Comparison of ENCODE assay signal across 8 mouse cellular contexts in the genomic region with DNA sequence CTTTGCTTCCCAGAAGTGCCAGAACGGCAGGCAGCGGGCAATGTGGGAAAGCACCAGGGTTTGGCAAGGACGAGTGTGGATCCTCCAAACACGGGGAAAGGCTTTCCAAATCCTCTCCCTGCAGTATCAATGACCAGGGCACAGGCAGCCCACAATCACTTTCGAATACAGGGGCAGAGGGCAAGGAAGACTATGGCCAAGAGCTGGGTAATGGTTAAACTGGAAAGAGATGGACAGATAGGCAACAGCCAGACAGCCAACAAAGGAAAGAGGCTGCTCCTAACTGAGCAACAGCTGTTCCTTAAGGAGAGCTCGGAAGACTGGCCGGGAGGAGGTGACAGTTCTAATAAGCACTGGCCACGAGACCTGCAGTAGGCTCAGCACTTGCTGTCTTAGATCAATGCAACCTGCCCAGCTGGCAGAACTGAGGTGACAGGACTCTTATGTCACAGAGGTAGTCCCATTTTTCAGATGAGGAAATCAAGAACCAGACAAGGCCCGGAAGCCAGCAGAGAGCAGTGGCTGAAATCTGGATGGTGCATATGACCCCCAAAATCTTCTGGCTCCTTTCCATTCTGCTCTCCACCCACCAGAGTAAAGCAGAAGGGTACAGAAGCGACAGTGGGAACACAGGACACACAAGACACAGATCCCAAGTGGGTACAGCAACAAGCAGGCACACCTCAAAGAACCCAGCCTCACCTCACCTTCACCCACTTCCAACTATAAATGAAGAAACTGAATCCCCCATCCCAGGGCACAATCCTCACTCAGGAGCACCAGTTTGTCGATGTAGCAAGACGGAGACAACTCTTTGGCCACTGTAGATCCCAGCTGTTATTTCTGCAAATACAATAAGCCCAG. TPM values are rescaled to one million over a fixed set of nuclear protein-coding genes. Genes with fewer than 3 reads are reported as not detected.
DNase-seq lines count a peak whose midpoint lies in the region; ATAC-seq lines count a peak whose summit lies in the region.

No protein-coding gene starts in this region.

- H3K36me3 ChIP-seq in lung, embryonic 16.5 days (ENCODE audit: control insufficient read depth, insufficient read depth, low read length), result peaks cover 50% of the 10 kb centered on the region
- peaks cover 52% of the 10 kb centered on the region for H3K36me3 ChIP-seq in forebrain, embryonic 12.5 days (replicated peaks)
- H3K36me3 ChIP-seq in limb, embryonic 10.5 days, result peaks cover 56% of the 10 kb centered on the region
- peaks cover 52% of the 10 kb centered on the region for H3K36me3 ChIP-seq in neural tube, embryonic 15.5 days

- no peak for ATAC-seq in lung, embryonic 16.5 days (ENCODE audit: low read depth)
- ATAC-seq in forebrain, embryonic 12.5 days (ENCODE audit: low FRiP score), result no peak
- no peak for ATAC-seq in neural tube, embryonic 15.5 days (ENCODE audit: low FRiP score)

- H3K4me2 ChIP-seq in lung, embryonic 16.5 days (ENCODE audit: low read depth, low read length), result peak overlapping the region; percentile 86
- H3K4me2 ChIP-seq in forebrain, embryonic 12.5 days, result peak overlapping the region; percentile 88
- peak overlapping the region; percentile 89 for H3K4me2 ChIP-seq in neural tube, embryonic 15.5 days

- 53% methylated on average over 12 of the region's 12 CpGs for WGBS in lung, embryonic 16.5 days
- 71% methylated on average over 12 of the region's 12 CpGs for WGBS in forebrain, embryonic 12.5 days
- WGBS in limb, embryonic 10.5 days, result 71% methylated on average over 12 of the region's 12 CpGs
- WGBS in neural tube, embryonic 15.5 days, result 69% methylated on average over 12 of the region's 12 CpGs

- DNase-seq in lung, postnatal 10 days, result no peak
- DNase-seq in limb, embryonic 10.5 days (ENCODE audit: low spot score), result no peak
- DNase-seq in thymus, postnatal 0 days (ENCODE audit: low spot score), result no peak
- no peak for DNase-seq in gastrocnemius, adult 18-20 months (ENCODE audit: low spot score)
- no peak for DNase-seq in left cerebral cortex, adult 11 months (ENCODE audit: low spot score)

- H3K27me3 ChIP-seq in lung, embryonic 16.5 days (ENCODE audit: control insufficient read depth, insufficient read depth, low read depth, low read length), result no peaks in the 10 kb centered on the region; the same call in 1 of the 2 replicates
- H3K27me3 ChIP-seq in forebrain, embryonic 12.5 days, result no peaks in the 10 kb centered on the region
- 0 out of 2 replicates have a peak, but pooled peaks cover under 1% of the 10 kb centered on the region for H3K27me3 ChIP-seq in limb, embryonic 10.5 days (ENCODE audit: low read depth, poor library complexity, severe bottlenecking)
- H3K27me3 ChIP-seq in neural tube, embryonic 15.5 days (replicated peaks), result no peaks in the 10 kb centered on the region

- peak overlapping the region; percentile 83 for H3K4me3 ChIP-seq in lung, embryonic 16.5 days (ENCODE audit: low read length)
- H3K4me3 ChIP-seq in forebrain, embryonic 12.5 days (replicated peaks), result peak overlapping the region; percentile 83
- peak overlapping the region; percentile 82 for H3K4me3 ChIP-seq in limb, embryonic 10.5 days
- H3K4me3 ChIP-seq in neural tube, embryonic 15.5 days (replicated peaks), result peak overlapping the region; percentile 76

- H3K9ac ChIP-seq in lung, embryonic 16.5 days (ENCODE audit: low read length), result peak overlapping the region; percentile 92
- peak overlapping the region; percentile 93 for H3K9ac ChIP-seq in forebrain, embryonic 12.5 days
- H3K9ac ChIP-seq in neural tube, embryonic 15.5 days (replicated peaks), result peak overlapping the region; percentile 86

- H3K27ac ChIP-seq in lung, embryonic 16.5 days (ENCODE audit: low read length), result peak overlapping the region; percentile 78; the same call in 1 of the 2 replicates
- 0 out of 2 replicates have a peak overlapping the region, but pooled peaks have one; percentile 6 for H3K27ac ChIP-seq in forebrain, embryonic 12.5 days
- peak overlapping the region; percentile 91 for H3K27ac ChIP-seq in limb, embryonic 10.5 days
- H3K27ac ChIP-seq in neural tube, embryonic 15.5 days (replicated peaks), result no peak overlapping the region

- peaks cover 17% of the 10 kb centered on the region for H3K4me1 ChIP-seq in lung, embryonic 16.5 days (replicated peaks; ENCODE audit: control insufficient read depth, insufficient read depth, low read length)
- peaks cover 19% of the 10 kb centered on the region for H3K4me1 ChIP-seq in forebrain, embryonic 12.5 days
- peaks cover 23% of the 10 kb centered on the region for H3K4me1 ChIP-seq in limb, embryonic 10.5 days
- peaks cover 33% of the 10 kb centered on the region for H3K4me1 ChIP-seq in neural tube, embryonic 15.5 days

- no peaks in the 10 kb centered on the region for H3K9me3 ChIP-seq in lung, embryonic 16.5 days (ENCODE audit: control insufficient read depth, low read length)
- H3K9me3 ChIP-seq in forebrain, embryonic 12.5 days, result no peaks in the 10 kb centered on the region
- no peaks in the 10 kb centered on the region for H3K9me3 ChIP-seq in limb, embryonic 10.5 days (replicated peaks)
- H3K9me3 ChIP-seq in neural tube, embryonic 15.5 days (replicated peaks), result no peaks in the 10 kb centered on the region

RNA-seq across cellular contexts. Expression of a gene that starts 15.4 kb away (rescaled TPM):
- polyA plus RNA-seq in lung, embryonic 16.5 days (2015; fragmentation: Nextera tagmentation; extraction: Ambion mirVana), result 1.9 and 5.3 TPM in 2 replicates
- 34.1 and 39.7 TPM in 2 replicates for polyA plus RNA-seq in forebrain, embryonic 12.5 days (2016; fragmentation: Nextera tagmentation; extraction: Ambion mirVana)
- 7.0 TPM in 2 replicates for polyA plus RNA-seq in limb, embryonic 10.5 days (2016; fragmentation: Nextera tagmentation; extraction: Ambion mirVana)
- 898 and 1,236 TPM in 2 replicates for polyA plus RNA-seq in neural tube, embryonic 15.5 days (2015; fragmentation: Nextera tagmentation; extraction: Ambion mirVana)
- 4.1 and 6.4 TPM in 2 replicates for polyA plus RNA-seq in thymus, postnatal 0 days (2015; fragmentation: Nextera tagmentation; extraction: Ambion mirVana)
- under 1 TPM; 0.16 to 0.28 TPM for total RNA-seq in gastrocnemius, adult 18-20 months (2021)

RNA-seq across cellular contexts. Expression of a gene that starts 49.7 kb away (rescaled TPM):
- polyA plus RNA-seq in lung, embryonic 16.5 days (2015; fragmentation: Nextera tagmentation; extraction: Ambion mirVana), result 13.6 and 15.2 TPM in 2 replicates
- 24.3 and 26.0 TPM in 2 replicates for polyA plus RNA-seq in forebrain, embryonic 12.5 days (2016; fragmentation: Nextera tagmentation; extraction: Ambion mirVana)
- 10.7 and 12.6 TPM in 2 replicates for polyA plus RNA-seq in limb, embryonic 10.5 days (2016; fragmentation: Nextera tagmentation; extraction: Ambion mirVana)
- 20.9 and 24.5 TPM in 2 replicates for polyA plus RNA-seq in neural tube, embryonic 15.5 days (2015; fragmentation: Nextera tagmentation; extraction: Ambion mirVana)
- polyA plus RNA-seq in thymus, postnatal 0 days (2015; fragmentation: Nextera tagmentation; extraction: Ambion mirVana), result 15.4 and 18.5 TPM in 2 replicates
- 10 to 100 TPM; 31.3 to 34.4 TPM for total RNA-seq in gastrocnemius, adult 18-20 months (2021)

RNA-seq across cellular contexts. Expression of a gene that starts 53.7 kb away (rescaled TPM):
- polyA plus RNA-seq in lung, embryonic 16.5 days (2015; fragmentation: Nextera tagmentation; extraction: Ambion mirVana), result 15.0 and 19.1 TPM in 2 replicates
- polyA plus RNA-seq in forebrain, embryonic 12.5 days (2016; fragmentation: Nextera tagmentation; extraction: Ambion mirVana), result 1.5 and 2.3 TPM in 2 replicates
- polyA plus RNA-seq in limb, embryonic 10.5 days (2016; fragmentation: Nextera tagmentation; extraction: Ambion mirVana), result 1.9 and 3.9 TPM in 2 replicates
- 2.3 and 3.4 TPM in 2 replicates for polyA plus RNA-seq in neural tube, embryonic 15.5 days (2015; fragmentation: Nextera tagmentation; extraction: Ambion mirVana)
- polyA plus RNA-seq in thymus, postnatal 0 days (2015; fragmentation: Nextera tagmentation; extraction: Ambion mirVana), result 3.2 and 4.9 TPM in 2 replicates
- 1 to 10 TPM; 5.7 to 6.0 TPM for total RNA-seq in gastrocnemius, adult 18-20 months (2021)

Comparison
In these comparisons a context has a peak if more than half of its experiments do, and no peak if none do; other contexts are left out.
1. RNA of a gene that starts 15.4 kb away (polyA plus RNA-seq): 898 to 1,236 TPM in neural tube, embryonic 15.5 days; 34.1 to 39.7 TPM in forebrain, embryonic 12.5 days, 7.0 TPM in limb, embryonic 10.5 days, 4.1 to 6.4 TPM in thymus, postnatal 0 days and 1.9 to 5.3 TPM in lung, embryonic 16.5 days; every median in the first group is over 10 times any median in the second.
2. Peak in every context shown above with its lines, with median percentiles within 50 percentile points of each other: H3K4me2 ChIP-seq, H3K4me3 ChIP-seq and H3K9ac ChIP-seq.